Mouse (Mus musculus) gonadal fat pad, adult 2 months (tissue): ENCODE results near the gene Utf1. TPM values are rescaled to one million over a fixed set of nuclear protein-coding genes. Genes with fewer than 3 reads are reported as not detected.

ENCODE experiments used
- DNase-seq: peaks from one replicate; pipeline ENCODE4 v3.0.0-alpha.2; 2012; ENCODE audit warnings: low read depth
- polyA plus RNA-seq: library from polyadenylated mRNA; depleted of rRNA; stranded (reverse); fragments of >200 nt; gene quantifications from 2 replicates; pipeline ENCODE4 v1.2.3, GENCODE M21; 2012; rRNA removed

The Utf1 gene
- polyA plus RNA-seq, 1 experiment = not detected

- DNase-seq = no peak
Observed at GRCm38 (mm10) chr7:139972923-139973331, 29.3 kb downstream of the Utf1 start.

- DNase-seq = no peak
Observed at GRCm38 (mm10) chr7:139974307-139974706, 30.7 kb downstream of the Utf1 start.

- no peak for DNase-seq
Observed at GRCm38 (mm10) chr7:139975471-139975870, 31.9 kb downstream of the Utf1 start.

- no peak for DNase-seq
Observed at GRCm38 (mm10) chr7:139978278-139978892, 34.8 kb downstream of the Utf1 start, which contains the start of gene 6430531B16Rik. 6430531B16Rik (minus strand) TSS chr7:139978755.

- no peak for DNase-seq
Observed at GRCm38 (mm10) chr7:139979011-139979719, 35.6 kb downstream of the Utf1 start.

GRCm38 (mm10) chr7:139980778-139981177 is 37.2 kb downstream of the Utf1 start:
- no peak for DNase-seq

GRCm38 (mm10) chr7:139982058-139982457 is 38.5 kb downstream of the Utf1 start:
- no peak for DNase-seq

GRCm38 (mm10) chr7:139984505-139984904 is 40.9 kb downstream of the Utf1 start:
- DNase-seq = no peak

GRCm38 (mm10) chr7:139988272-139988671 is 44.7 kb downstream of the Utf1 start:
- DNase-seq = no peak

- no peak for DNase-seq
Observed at GRCm38 (mm10) chr7:139990864-139991394, 47.3 kb downstream of the Utf1 start.

GRCm38 (mm10) chr7:139992406-139992805 is 48.8 kb downstream of the Utf1 start, which contains the start of gene Adam8:
Adam8 (minus strand) TSS chr7:139992562.
- DNase-seq = no peak

GRCm38 (mm10) chr7:139993532-139993931 is 49.9 kb downstream of the Utf1 start:
- no peak for DNase-seq

- no peak for DNase-seq
Observed at GRCm38 (mm10) chr7:139994202-139994601, 50.6 kb downstream of the Utf1 start.

- no peak for DNase-seq
Observed at GRCm38 (mm10) chr7:139994676-139995075, 51.1 kb downstream of the Utf1 start.

Other genes starting within 250 kb of the Utf1 start
- gene Adgra1, start 109.6 kb upstream of the Utf1 start, polyA plus RNA-seq = 0.30 and 0.49 TPM in 2 replicates
- 0.80 and 1.5 TPM in 2 replicates for gene Kndc1, start 49.1 kb upstream of the Utf1 start, polyA plus RNA-seq
- gene 6430531B16Rik, start 35.0 kb downstream of the Utf1 start, polyA plus RNA-seq = 1.5 and 2.0 TPM in 2 replicates
- 7.1 and 8.8 TPM in 2 replicates for gene Adam8, start 48.8 kb downstream of the Utf1 start, polyA plus RNA-seq
- gene Zfp511, start 92.6 kb downstream of the Utf1 start, polyA plus RNA-seq = 46.2 and 50.7 TPM in 2 replicates
- 24.7 and 25.9 TPM in 2 replicates for gene Tubgcp2, start 92.9 kb downstream of the Utf1 start, polyA plus RNA-seq
- 0.09 TPM in 1 of 2 replicates, not detected in the other for gene Msx3, start 105.3 kb downstream of the Utf1 start, polyA plus RNA-seq
- 0.19 and 1.5 TPM in 2 replicates for gene Caly, start 138.8 kb downstream of the Utf1 start, polyA plus RNA-seq
- not detected in 2 replicates for gene Prap1, start 149.6 kb downstream of the Utf1 start, polyA plus RNA-seq
- 33.3 and 37.9 TPM in 2 replicates for gene Fuom, start 158.7 kb downstream of the Utf1 start, polyA plus RNA-seq
- gene Paox, start 172.0 kb downstream of the Utf1 start, polyA plus RNA-seq = 16.0 and 18.0 TPM in 2 replicates
- 190 and 200 TPM in 2 replicates for gene Echs1, start 172.7 kb downstream of the Utf1 start, polyA plus RNA-seq
- gene Mtg1, start 193.8 kb downstream of the Utf1 start, polyA plus RNA-seq = 28.9 and 56.7 TPM in 2 replicates
- 0.70 and 0.72 TPM in 2 replicates for gene Sprn, start 211.1 kb downstream of the Utf1 start, polyA plus RNA-seq
- not detected in 2 replicates for gene Olfr522, start 221.0 kb downstream of the Utf1 start, polyA plus RNA-seq
- 0.08 TPM in 1 of 2 replicates, not detected in the other for gene Olfr523, start 229.4 kb downstream of the Utf1 start, polyA plus RNA-seq